Mouse (Mus musculus) adrenal gland, postnatal 10 days (tissue): ENCODE measurements around the gene Spint4. TPM values are rescaled to one million over a fixed set of nuclear protein-coding genes. Genes with fewer than 3 reads are reported as not detected.
"Not testable (repeated sequence)": the region's sequence is repeated elsewhere in the genome, so short reads cannot be mapped to it uniquely, and the experiment has no call there.

Experiments used
- DNase-seq: peaks from one replicate; pipeline ENCODE4 v3.0.0; 2021; ENCODE audit warnings: mixed read lengths
- long read RNA-seq, 2 experiments: library from polyadenylated mRNA; stranded (forward); transcript quantifications; one replicate each; pipeline ENCODE4 v2.0.0; 2021
- total RNA-seq, 2 experiments: library from RNA; stranded (reverse); gene quantifications; 2 replicates each; pipeline ENCODE4 v1.2.3; 2021

The Spint4 gene
- total RNA-seq: not detected
- long read RNA-seq, experiment 1: 0 reads
- long read RNA-seq, experiment 2, partial matches to known transcripts: 1 of 1 reads
- long read RNA-seq, experiment 2, other reads (novel, unspliced or antisense): 0 of 1 reads

- DNase-seq: no peak
Measured at GRCm38 (mm10) chr2:164698201-164698600, at the start of gene Spint4. Gene Spint4, plus strand, starts transcription at chr2:164698501.

DNA sequence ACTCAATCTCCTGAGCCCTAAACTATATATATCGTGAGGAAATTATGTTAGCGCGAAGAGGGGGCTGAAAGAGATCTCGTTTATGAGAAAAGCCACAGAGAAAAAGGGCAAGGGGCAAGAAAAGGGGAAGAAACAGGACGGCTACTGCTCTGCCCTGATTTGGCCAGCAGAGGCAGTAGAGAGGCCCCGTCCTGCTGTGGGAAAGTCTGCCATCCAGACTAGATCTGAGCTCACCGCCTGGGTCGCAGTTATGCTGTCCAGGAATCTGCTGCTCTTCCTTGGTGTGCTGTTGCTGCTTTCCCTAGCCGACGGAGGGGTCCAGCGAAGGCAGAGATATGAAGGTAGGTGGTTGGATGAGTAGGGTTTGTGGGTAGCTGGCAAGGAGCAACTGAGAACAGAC lies 42.4 kb upstream of the Spint4 start, which contains the start of gene Wfdc10:
Wfdc10 (plus strand) TSS at position 189 of the 400 bp plus-strand sequence.
- DNase-seq: peak; percentile 72

DNA sequence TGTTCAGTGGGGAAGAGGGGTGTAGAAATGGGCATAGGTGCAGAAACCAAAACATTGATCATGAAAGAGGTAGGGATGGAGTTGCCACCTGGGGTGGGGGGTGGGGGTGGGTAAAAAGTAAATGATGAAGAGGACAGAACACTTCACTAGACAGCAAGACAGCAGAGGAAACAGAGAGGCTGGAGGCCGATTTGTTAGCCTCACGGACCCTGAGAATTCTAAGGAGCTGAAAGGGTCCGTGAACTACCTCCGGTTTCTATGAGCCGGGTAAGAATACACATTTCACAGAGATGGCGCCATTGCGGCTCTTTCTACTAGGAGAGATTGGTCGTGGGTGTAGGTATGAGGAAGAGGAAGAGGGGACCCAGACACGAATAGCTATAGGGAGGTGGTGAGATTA lies 41.8 kb upstream of the Spint4 start, which contains the start of gene Wfdc9:
Wfdc9 (minus strand) TSS at position 101 of the 400 bp plus-strand sequence.
- no peak for DNase-seq

DNA sequence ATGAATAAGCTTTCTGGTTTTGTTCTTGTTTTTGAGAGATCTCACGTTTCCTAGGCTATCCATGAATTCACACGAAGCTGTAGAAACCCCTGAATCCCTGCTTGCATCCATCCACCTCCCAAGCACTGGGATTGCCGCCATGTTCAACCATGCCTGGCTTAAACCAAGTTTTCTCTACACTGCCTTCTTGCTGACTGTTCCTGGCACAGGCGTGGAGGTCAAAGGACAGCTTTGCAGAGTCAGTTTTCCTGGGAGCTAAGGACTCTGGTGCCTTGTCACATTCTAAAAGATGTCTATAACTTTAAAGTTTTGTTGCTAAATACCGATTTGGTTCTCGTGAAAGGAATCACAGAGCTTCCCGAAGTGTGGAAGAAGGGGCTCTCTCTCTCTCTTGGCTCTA lies 33.5 kb upstream of the Spint4 start:
- no peak for DNase-seq

DNA sequence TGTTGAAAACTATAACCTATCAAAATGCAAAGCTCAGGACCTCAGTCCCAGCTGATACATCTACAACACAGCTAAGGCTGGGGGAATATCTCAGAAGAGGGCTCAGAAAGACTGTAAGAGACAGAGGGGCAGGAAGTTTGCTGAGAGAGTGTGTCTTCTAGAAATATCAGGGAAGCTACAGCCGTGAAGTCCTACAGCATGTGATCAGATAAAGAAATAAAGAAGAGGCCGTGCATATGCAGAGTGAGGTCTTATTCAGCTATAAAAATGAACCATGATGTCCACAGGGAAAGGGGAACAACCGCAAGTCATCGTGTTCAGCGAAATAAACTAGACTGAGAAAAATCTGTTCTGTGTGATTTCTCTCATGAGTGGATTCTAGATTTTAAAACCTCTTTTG lies 28.0 kb upstream of the Spint4 start:
- no peak for DNase-seq

DNA sequence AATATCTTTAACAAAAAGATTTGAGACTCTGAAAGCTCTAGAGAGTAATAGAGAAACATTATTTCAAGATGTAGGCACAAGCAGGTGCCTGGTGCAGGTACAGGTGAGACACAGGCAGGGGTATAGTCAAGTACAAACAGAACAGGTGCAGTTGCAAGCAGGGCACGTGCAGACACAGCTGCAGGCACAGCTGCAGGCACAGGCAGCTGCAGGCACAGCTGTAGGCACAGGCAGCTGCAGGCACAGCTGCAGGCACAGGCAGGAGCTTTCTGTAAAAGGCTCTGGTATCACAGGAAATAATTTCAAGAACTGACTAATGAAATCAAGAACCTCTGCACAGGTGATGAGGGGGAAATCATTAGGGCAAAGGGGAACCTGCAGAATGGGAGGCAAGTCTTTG lies 27.4 kb upstream of the Spint4 start:
- no peak for DNase-seq

- no peak for DNase-seq
Measured at GRCm38 (mm10) chr2:164673987-164674386, 24.3 kb upstream of the Spint4 start, which contains the start of gene Wfdc11. Gene Wfdc11, minus strand, starts transcription at chr2:164674087.

DNA sequence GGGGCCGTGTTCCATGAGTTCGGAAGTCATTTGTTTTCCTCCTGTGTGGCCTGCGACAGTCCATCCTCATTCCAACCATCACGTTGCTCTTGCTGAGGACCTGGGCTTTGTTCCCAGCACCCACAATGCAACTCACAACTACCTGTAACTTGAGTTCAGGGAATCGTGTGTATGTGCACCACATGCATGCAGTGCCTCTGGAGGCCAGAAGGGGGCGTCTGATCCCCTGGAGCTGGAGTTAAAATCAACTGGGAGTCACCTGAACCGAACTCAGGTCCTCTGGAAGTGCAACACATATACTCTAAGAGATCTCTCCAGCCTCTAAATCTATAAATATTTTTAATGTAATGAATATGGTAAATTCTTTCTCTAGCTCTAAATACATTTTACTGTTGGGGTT lies 22.2 kb upstream of the Spint4 start:
- no peak for DNase-seq

DNA sequence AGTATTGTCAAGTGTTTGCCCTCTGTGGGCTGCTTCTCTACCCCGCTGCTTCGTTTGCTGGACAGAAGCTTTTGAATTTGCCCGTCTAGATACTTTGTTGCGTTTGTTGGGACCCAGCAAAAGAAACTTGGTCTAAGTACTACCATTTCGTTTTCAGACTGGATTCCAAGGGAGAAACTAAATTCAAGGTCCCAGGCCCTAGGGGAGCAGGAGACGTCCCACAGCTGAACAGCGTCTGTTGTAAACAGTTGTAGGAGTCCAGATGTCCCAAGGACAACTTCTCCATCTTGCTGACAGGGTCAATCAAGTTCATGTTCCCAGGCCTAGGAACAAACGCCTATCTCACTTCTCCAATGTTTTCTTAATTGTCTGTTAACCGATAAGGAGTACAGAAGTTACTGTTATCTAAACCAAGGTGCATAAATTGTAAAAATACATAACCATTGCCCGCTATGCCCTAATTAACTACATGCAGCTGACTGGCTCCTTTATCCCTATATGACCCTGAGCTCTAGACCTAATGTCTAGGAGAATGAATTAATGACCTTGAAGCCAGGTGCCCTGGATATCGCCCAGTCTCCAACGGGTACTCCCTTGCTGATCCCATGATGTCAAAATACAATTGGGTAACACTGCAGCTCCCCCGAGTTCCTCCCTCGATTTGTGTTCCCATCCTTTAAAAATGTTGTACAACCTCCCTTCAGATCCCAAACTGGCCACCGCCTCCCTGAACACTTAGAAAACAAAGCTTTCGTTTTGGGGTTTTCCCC lies 21.2 kb upstream of the Spint4 start:
- DNase-seq: no peak

GRCm38 (mm10) chr2:164678848-164679625 lies 19.3 kb upstream of the Spint4 start:
- peak; percentile 81 for DNase-seq

DNA sequence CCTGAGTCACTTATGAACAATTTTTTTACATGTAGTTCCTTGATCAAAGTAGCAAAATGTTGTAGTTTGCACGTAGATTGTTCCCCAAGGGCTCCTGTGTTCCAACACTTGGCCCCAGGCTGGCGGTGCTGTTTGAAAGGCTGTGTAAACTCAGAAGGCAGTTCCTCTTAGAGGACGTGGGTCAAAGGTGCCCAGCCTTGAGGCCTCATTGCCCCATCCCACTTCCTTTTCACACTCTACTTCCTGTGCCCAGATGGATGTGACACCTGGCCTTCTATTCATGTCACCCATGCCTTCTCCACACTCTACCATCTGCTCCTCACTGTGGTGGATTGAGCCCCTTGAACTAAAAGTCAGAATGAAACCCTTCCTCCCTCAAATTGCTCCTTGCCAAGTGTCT lies 18.4 kb upstream of the Spint4 start:
- DNase-seq: peak; percentile 49

GRCm38 (mm10) chr2:164684807-164685206 lies 13.5 kb upstream of the Spint4 start, which contains the start of gene Wfdc13:
Gene Wfdc13, plus strand, starts transcription at chr2:164685107.
- DNase-seq: no peak

- no peak for DNase-seq
Measured at GRCm38 (mm10) chr2:164700959-164701358, 2.7 kb downstream of the Spint4 start.

GRCm38 (mm10) chr2:164701761-164702160 lies 3.5 kb downstream of the Spint4 start:
- no peak for DNase-seq

GRCm38 (mm10) chr2:164704235-164704634 lies 5.9 kb downstream of the Spint4 start:
- DNase-seq: no peak

- no peak for DNase-seq
Measured at GRCm38 (mm10) chr2:164705328-164705727, 7.0 kb downstream of the Spint4 start.

GRCm38 (mm10) chr2:164705991-164706390 lies 7.7 kb downstream of the Spint4 start:
- DNase-seq: no peak

- no peak for DNase-seq
Measured at GRCm38 (mm10) chr2:164715005-164715404, 16.7 kb downstream of the Spint4 start, which contains the start of gene Spint5. Gene Spint5, plus strand, starts transcription at chr2:164715305.

- not testable (repeated sequence) for DNase-seq
Measured at GRCm38 (mm10) chr2:164716194-164716786, 18.0 kb downstream of the Spint4 start.

- no peak for DNase-seq
Measured at GRCm38 (mm10) chr2:164723276-164723675, 25.0 kb downstream of the Spint4 start.

DNA sequence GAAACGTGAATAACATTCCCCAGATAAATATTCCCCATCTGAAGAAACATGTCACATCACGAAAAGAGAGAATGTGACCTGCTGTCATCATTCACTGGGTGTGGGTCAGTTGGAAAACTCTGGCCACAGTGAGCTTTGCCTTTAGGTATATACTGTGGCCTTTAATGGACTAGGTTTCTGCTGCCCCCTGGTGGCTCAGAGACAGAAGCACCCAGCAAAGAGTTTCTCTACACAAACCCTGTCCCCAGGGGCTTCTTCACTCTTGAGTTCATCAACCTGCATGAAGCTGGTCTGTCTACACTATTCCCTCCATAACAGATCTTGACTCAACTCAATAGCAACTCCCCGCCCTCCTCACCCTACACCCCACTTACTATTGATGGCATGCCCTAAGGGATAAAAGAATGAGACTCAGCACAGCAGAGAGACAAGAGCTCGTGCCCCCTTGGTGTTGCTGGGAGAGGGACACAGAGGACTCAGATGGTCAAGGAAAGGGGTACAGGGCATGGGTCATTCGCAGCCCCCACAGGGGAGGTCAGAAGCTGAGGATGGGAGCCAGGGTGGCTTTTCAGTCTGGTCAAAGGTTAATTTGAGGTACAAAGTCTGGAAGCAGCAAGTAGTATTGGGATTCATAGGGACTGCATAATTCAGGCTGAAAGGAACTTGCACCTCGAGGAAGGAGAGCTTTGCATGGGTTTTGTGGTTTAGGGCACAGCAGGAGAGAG lies 27.8 kb downstream of the Spint4 start:
- peak; percentile 82 for DNase-seq

DNA sequence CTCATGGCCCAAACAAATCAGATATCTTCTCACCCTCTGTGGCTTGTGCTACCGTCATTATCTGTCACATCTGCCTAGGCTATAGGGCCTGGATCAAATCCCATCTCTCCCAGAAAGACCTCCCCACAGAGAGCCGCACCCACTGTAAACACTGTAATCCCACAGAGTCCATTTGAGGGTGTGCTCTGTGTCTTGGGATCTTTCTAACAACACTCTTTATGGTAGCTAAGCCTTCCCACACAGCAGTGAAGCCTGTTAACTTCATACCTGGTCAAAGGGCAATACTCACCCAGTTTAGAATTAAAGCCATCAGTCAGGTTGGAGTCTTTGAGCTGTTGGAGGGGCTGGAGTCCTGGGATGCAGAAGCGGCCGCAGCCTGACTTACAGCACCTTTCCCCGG lies 33.4 kb downstream of the Spint4 start:
- no peak for DNase-seq
